Mouse (Mus musculus) neural tube, embryonic 13.5 days (tissue): ENCODE measurements around the gene Ccpg1os. TPM values are rescaled to one million over a fixed set of nuclear protein-coding genes. Genes with fewer than 3 reads are reported as not detected.
A peak's percentile ranks its signal among the peaks of the same experiment; 100 is the strongest.

Source experiments
- ATAC-seq: fragments of 200-750 bp; cut with Nextera tagmentation; 2 replicates; pipeline ENCODE4 v1.8.0; 2017; ENCODE audit warnings: low read depth, mild to moderate bottlenecking, moderate TSS enrichment, moderate library complexity
- H3K27ac ChIP-seq: fragments of 300-500 bp; sonication (generic); replicated peaks from 2 replicates; pipeline ENCODE4 v1.5.1; 2015; ENCODE audit warnings: moderate library complexity, mild to moderate bottlenecking, inconsistent platforms
- H3K27me3 ChIP-seq: fragments of 300-500 bp; sonication (generic); 2 replicates; pipeline ENCODE4 v1.6.1; 2015; ENCODE audit warnings: mild to moderate bottlenecking, inconsistent platforms
- H3K36me3 ChIP-seq: fragments of 300-500 bp; sonication (generic); 2 replicates; pipeline ENCODE4 v1.6.1; 2015; ENCODE audit warnings: mild to moderate bottlenecking, inconsistent platforms
- H3K4me1 ChIP-seq: fragments of 300-500 bp; sonication (generic); replicated peaks from 2 replicates; pipeline ENCODE4 v1.6.1; 2015; ENCODE audit warnings: inconsistent platforms
- H3K4me2 ChIP-seq: fragments of 300-500 bp; sonication (generic); 2 replicates; pipeline ENCODE4 v1.6.1; 2015; ENCODE audit warnings: inconsistent platforms, mild to moderate bottlenecking, moderate library complexity
- H3K4me3 ChIP-seq: fragments of 300-500 bp; sonication (generic); 2 replicates; pipeline ENCODE4 v1.5.1; 2015; ENCODE audit warnings: mild to moderate bottlenecking, inconsistent platforms
- H3K9ac ChIP-seq: fragments of 300-500 bp; sonication (generic); 2 replicates; pipeline ENCODE4 v1.6.1; 2015; ENCODE audit warnings: moderate library complexity, mild to moderate bottlenecking, inconsistent platforms
- H3K9me3 ChIP-seq: fragments of 300-500 bp; sonication (generic); 2 replicates; pipeline ENCODE4 v1.6.1; 2016; ENCODE audit warnings: inconsistent platforms
- WGBS: fragments of 180-500 bp; shearing (Covaris S2); methylation state at CpG from one replicate; pipeline ENCODE4 v1.1.7; 2015; 5-methylcytosine and 5-hydroxymethylcytosine counted together
- polyA plus RNA-seq: library from polyadenylated mRNA; unstranded; fragments of >200 nt; fragmentation: Nextera tagmentation; extraction: Ambion mirVana; gene quantifications from 2 replicates; pipeline ENCODE4 v1.2.1, GENCODE M21; 2015

Gene Ccpg1os
- 25.9 and 28.5 TPM in 2 replicates for polyA plus RNA-seq

DNA sequence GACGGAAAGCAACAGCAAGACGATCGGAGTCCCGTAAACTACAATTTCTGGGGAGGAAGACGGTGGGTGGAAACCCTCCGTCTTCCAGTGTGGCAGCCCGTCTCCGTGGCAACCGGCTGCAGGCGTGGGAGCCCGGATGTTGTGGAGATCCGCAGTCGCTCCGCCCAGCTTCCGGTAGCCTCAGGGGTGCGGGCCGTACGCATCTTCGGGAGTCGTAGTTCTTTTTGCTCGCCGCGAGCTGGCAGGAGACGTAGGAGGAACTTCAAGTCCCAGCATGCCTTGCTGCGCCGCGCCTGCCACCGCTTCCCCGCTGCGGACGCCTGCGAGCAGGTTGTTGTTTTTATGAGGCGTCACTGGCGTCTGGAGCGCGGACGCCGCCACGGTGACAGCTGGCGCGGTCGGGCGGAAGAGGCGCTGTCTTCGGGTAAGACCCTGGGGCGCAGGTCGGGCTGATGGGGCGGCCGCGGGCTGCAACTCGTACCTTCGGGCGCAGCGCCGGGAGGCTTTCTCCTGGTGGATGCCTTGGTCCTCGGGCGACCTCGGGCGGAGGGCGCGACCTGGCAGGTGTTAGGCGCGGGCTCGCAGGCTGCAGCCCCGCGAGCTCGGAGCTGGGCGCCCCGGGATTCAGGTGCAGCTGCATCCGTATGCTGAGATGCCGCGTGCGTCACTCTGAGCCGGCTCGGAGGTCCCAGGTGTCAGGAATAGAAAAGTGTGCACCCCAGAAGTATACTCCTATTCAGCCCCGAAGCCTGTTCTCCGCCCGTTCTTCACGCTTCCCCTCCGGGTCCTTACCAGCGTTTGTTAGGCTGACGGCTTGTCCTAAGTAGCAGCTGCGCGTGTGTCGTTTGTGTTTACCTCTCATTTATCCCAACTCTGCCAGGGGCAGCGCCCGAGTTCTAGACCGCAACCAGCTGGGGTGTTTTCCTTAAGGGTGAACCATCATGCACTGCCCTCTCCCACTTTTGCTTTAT, at the start of gene Ccpg1os, which contains the start of gene Ccpg1:
Gene Ccpg1os, minus strand, starts transcription at position 133 of the 971 bp plus-strand sequence.
Gene Ccpg1, plus strand, starts transcription at position 180 of the 971 bp plus-strand sequence.
- Histone ChIP-seq H3K9me3 (no peaks in the 10 kb centered on the region), H3K4me3 (peak within 1 kb of the TSS; percentile 80), H3K36me3 (no peaks in the 10 kb centered on the region), H3K4me1 (peaks cover 23% of the 10 kb centered on the region), H3K27ac (peak within 1 kb of the TSS; percentile 92), H3K4me2 (peak within 1 kb of the TSS; percentile 65), H3K27me3 (no peaks in the 10 kb centered on the region), H3K9ac (peak within 1 kb of the TSS; percentile 88)
- WGBS: under 1% methylated on average over 88 of the region's 88 CpGs
- ATAC-seq: peak; percentile 99

DNA sequence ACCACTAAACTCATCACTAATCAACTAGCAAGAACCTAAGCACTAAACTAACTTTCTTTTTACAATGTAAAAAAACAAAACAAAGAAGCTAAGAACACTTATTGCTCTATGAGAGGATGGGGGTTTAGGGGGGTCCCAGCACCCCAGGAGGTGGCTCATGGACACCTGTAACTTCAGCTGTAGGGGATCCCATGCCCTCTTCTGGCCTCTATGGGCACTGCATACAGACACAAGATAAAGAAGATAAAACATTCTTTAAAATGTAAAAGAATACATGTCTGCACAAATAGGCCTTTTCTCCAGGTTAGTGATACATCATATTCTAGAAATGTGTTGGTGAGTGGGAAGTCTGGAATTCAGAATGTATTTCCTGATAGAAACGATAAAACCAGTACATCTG, 48.2 kb upstream of the Ccpg1os start:
- Histone ChIP-seq H3K27me3 (no peaks in the 10 kb centered on the region), H3K4me1 (peaks cover 3% of the 10 kb centered on the region; the same call in 1 of the 2 replicates), H3K4me3 (no peak overlapping the region), H3K27ac (no peak overlapping the region), H3K36me3 (peaks cover 55% of the 10 kb centered on the region), H3K9ac (no peak overlapping the region), H3K9me3 (no peaks in the 10 kb centered on the region), H3K4me2 (no peak overlapping the region)
- ATAC-seq: no peak
- WGBS: 98% methylated on average over 1 of the region's 1 CpGs

DNA sequence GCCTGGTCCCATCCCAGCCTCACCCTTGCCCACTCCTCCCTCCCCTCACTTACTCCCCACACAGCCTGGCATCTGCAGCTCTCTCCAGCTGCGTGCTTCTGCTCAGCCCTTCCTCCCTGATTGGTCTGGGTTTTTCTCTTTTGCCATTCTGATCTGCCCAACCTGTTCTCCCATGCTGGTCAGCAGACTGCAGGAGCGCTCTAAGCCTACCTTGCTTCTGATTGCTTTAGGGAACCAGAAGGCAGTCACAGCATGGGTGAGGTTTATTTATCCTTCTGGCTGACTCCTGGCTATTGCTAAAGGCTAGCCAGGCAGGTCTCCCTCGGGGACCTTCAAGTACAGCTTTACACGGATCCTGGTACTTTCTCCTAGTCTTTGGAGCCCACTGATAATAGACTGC, 46.2 kb upstream of the Ccpg1os start:
- Histone ChIP-seq H3K27me3 (no peaks in the 10 kb centered on the region), H3K9ac (no peak overlapping the region), H3K4me3 (no peak overlapping the region), H3K4me1 (no peaks in the 10 kb centered on the region), H3K4me2 (no peak overlapping the region), H3K9me3 (no peaks in the 10 kb centered on the region), H3K27ac (no peak overlapping the region), H3K36me3 (peaks cover 55% of the 10 kb centered on the region)
- ATAC-seq: no peak
- 73% methylated on average over 4 of the region's 4 CpGs for WGBS

DNA sequence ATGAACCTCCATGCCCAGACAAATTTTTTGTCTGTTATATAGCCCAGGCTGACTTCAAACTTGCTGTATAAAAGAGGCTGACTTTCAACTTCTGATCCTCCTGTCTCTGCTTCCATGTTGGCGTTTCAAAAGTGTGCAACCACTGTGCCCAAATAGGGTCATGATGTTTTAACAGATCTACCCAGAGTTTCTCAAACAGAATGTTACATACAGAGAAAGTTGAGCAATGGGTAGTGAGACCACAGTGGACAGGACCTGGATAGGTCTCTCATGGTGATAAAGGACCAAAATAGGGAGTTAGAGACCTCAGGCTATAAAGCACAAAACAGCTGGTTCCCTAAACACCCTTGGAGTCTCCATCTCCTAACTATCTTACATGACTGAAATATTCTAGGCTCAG, 45.3 kb upstream of the Ccpg1os start:
- no peak overlapping the region for H3K9ac ChIP-seq
- no peak overlapping the region for H3K4me3 ChIP-seq
- WGBS: 98% methylated on average over 1 of the region's 1 CpGs
- H3K4me2 ChIP-seq: no peak overlapping the region
- H3K36me3 ChIP-seq: peaks cover 52% of the 10 kb centered on the region
- no peaks in the 10 kb centered on the region for H3K4me1 ChIP-seq
- ATAC-seq: no peak
- no peaks in the 10 kb centered on the region for H3K27me3 ChIP-seq
- H3K9me3 ChIP-seq: no peaks in the 10 kb centered on the region
- H3K27ac ChIP-seq: no peak overlapping the region

DNA sequence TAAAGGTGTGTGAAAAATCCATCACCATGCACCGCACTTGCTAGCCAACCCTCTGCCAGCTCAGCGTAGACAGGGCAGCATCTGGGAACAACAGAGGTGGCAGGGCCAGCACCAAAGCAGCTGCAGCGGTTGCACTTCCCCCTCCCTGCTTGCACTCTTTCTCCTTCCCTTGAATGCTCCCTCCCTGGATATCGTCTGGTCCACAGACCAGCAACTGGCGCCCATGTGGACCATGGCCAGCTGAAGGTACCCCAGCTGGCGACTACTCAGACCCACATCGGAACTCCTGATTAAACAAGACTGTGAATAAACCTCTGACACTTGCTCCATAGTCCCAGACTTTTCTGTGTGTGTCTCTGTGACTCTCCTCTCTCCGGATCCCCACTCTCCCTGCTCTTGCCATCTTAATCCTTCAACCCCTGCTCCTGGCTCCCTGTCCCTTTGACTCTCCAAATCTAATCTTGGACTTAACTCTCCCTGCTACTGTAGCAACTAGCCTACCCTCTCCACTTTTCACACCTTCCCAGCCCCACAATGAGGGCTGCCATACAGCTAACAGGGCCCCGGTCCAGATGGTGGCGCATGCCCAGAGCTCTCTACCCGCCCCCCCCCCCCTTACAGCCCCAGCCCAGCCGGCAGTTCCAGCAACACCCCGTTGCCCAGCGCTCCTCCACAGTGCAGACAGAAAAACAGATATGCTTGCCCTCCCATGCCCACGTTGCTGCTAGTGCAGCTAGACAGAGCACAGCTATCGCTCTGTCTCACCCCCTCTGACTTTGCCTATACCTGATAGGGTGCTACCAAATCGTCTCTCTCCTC, 40.8 kb upstream of the Ccpg1os start:
- H3K27ac ChIP-seq: no peak overlapping the region
- peak overlapping the region; percentile 0; the same call in 1 of the 2 replicates for H3K9ac ChIP-seq
- H3K9me3 ChIP-seq: no peaks in the 10 kb centered on the region
- 27% methylated on average over 17 of the region's 17 CpGs for WGBS
- H3K27me3 ChIP-seq: no peaks in the 10 kb centered on the region
- peak; percentile 76 for ATAC-seq
- H3K4me1 ChIP-seq: no peaks in the 10 kb centered on the region
- H3K4me3 ChIP-seq: no peak overlapping the region
- H3K4me2 ChIP-seq: peak overlapping the region; percentile 24
- H3K36me3 ChIP-seq: peaks cover 44% of the 10 kb centered on the region

DNA sequence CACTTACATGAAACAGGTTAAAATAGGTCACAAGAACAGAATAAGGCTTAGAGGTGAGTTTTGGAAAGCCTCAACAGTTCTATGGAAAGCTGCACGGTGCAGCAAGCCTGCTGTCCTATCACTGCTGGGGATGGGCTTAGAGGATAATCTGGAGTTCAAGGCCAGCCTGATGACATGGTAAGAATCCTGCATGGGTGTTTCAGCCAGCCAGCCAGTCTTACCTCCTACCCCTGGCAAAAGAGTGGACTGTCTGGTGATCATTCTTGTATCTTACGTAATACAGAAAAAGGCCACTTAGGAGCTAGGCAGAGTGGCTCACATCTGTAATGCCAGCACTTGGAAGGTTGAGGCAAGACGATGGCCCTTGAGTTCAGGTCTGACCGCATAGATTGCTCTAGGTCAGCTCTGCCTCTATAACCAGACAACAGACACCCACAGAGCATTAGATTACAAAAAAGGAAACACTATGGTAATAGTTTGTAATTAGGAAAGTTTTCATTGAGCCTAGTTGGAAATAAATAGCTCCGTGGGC, 35.5 kb upstream of the Ccpg1os start:
- no peak overlapping the region for H3K9ac ChIP-seq
- 89% methylated on average over 5 of the region's 5 CpGs for WGBS
- no peak overlapping the region for H3K4me3 ChIP-seq
- H3K27ac ChIP-seq: no peak overlapping the region
- peaks cover 73% of the 10 kb centered on the region for H3K36me3 ChIP-seq
- no peak overlapping the region for H3K4me2 ChIP-seq
- no peak for ATAC-seq
- no peaks in the 10 kb centered on the region for H3K4me1 ChIP-seq
- H3K9me3 ChIP-seq: no peaks in the 10 kb centered on the region
- H3K27me3 ChIP-seq: no peaks in the 10 kb centered on the region

DNA sequence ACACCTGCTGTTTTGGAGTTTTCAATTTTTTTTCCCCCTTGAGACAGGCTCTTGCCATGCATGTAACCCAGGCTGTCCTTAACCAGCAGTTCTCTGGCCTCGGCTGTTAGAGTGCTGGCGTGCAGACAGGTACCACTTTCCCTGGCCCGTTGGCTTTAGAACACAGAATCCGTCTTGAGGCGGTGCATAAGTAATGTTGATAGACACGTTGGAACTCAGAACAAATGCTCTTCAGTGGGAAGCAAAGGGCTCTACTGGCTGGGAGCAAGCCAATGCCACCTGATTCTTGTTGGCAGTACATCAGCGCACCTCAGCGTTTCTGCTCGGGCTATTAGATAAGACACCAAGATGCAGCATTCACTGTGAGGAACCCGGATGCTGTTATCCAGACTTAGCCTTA, 34.7 kb upstream of the Ccpg1os start:
- ATAC-seq: no peak
- no peaks in the 10 kb centered on the region for H3K27me3 ChIP-seq
- H3K4me3 ChIP-seq: no peak overlapping the region
- no peak overlapping the region for H3K4me2 ChIP-seq
- no peaks in the 10 kb centered on the region for H3K9me3 ChIP-seq
- 92% methylated on average over 10 of the region's 10 CpGs for WGBS
- H3K9ac ChIP-seq: no peak overlapping the region
- H3K27ac ChIP-seq: no peak overlapping the region
- peaks cover 81% of the 10 kb centered on the region for H3K36me3 ChIP-seq
- H3K4me1 ChIP-seq: no peaks in the 10 kb centered on the region

DNA sequence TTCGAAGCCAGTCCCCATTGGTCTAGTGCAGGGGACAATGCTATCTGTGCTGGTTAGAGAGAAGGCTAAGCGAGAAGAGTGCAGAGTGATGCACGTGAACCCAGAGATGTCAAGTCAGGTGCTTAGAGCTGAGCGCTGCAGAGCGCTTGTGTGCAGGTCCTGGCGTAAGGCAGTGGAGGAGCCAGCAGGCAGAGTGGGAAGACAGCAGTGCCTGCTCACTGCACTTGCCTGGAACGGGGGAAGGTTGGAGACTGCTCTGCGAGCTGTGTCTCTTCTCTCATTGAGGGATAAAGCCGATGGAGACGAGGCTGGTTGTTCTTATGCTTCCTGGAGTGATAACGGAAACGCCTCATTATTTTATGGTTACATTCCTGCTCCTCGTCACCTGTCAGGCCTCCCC, 29.5 kb upstream of the Ccpg1os start:
- Histone ChIP-seq H3K36me3 (peaks cover 96% of the 10 kb centered on the region), H3K4me1 (no peaks in the 10 kb centered on the region), H3K9ac (no peak overlapping the region), H3K27ac (no peak overlapping the region), H3K4me2 (no peak overlapping the region), H3K4me3 (no peak overlapping the region), H3K9me3 (no peaks in the 10 kb centered on the region), H3K27me3 (no peaks in the 10 kb centered on the region)
- no peak for ATAC-seq
- 93% methylated on average over 13 of the region's 13 CpGs for WGBS

DNA sequence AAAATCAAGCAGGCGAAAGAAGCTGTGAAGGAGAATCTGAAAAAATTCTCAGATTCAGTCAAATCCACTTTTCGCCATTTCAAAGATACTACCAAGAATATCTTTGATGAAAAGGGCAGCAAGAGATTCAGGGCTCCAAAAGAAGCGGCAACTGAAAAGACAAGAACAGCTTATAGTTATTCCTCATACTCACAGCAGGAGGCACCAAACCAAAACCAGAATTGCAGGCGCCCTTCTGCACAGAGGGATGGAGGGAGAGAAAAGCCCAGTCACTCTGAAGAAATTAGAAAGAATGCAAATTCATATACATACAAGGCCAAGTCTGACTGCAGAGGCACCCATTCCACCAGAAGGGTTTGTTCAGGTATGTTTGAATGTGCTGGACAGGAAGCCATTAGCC, 27.4 kb upstream of the Ccpg1os start:
- Histone ChIP-seq H3K9ac (no peak overlapping the region), H3K9me3 (no peaks in the 10 kb centered on the region), H3K4me3 (no peak overlapping the region), H3K27me3 (no peaks in the 10 kb centered on the region), H3K4me1 (no peaks in the 10 kb centered on the region), H3K36me3 (peaks cover 88% of the 10 kb centered on the region), H3K4me2 (no peak overlapping the region), H3K27ac (no peak overlapping the region)
- whole genome bisulfite sequencing: 94% methylated on average over 4 of the region's 4 CpGs
- ATAC-seq: no peak

DNA sequence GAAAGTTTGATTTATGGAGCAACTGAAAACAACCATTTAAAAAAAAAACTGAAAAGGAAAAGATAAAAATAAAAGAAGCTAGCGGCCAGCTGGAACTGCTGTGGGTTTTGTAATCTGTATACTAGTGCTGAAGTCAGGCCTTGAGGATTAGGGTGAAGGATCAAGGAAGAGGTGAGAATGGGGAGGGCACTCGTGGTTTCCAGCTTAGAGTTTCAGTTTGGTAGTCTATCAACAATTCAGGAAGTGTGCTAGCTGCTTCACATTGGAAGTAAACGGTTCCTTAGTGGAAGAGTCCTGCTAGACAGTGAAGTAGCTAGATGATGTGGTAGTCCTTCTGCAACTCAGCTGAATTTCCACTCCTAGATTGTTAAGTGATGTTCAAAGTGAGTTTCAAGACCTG, 23.2 kb upstream of the Ccpg1os start:
- H3K4me2 ChIP-seq: no peak overlapping the region
- ATAC-seq: no peak
- no peak overlapping the region for H3K4me3 ChIP-seq
- 75% methylated on average over 3 of the region's 3 CpGs for WGBS
- H3K9ac ChIP-seq: no peak overlapping the region
- no peak overlapping the region for H3K27ac ChIP-seq
- peaks cover 81% of the 10 kb centered on the region for H3K36me3 ChIP-seq
- H3K4me1 ChIP-seq: no peaks in the 10 kb centered on the region
- no peaks in the 10 kb centered on the region for H3K27me3 ChIP-seq
- H3K9me3 ChIP-seq: no peaks in the 10 kb centered on the region

DNA sequence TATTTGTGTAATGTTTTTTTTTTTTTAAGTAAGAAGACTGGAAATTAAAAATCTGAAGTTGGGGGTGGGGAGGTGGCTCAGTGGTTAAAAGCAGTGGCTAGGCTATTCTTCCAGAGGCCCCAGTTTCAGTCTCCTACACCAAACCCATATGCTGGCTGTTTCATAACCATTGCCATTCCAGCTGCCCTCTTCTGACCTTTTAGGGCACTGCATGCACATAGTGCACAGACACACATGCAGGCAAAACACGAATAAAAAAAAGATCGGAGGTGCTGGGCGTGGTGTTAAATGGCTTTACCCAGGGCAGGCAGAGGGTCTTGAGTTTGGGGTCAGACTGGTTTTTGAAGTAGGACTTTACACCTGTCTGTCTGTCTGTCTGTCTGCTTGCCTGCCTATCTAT, 21.0 kb upstream of the Ccpg1os start:
- ATAC-seq: no peak
- H3K9me3 ChIP-seq: no peaks in the 10 kb centered on the region
- no peaks in the 10 kb centered on the region for H3K27me3 ChIP-seq
- no peaks in the 10 kb centered on the region for H3K4me1 ChIP-seq
- peaks cover 72% of the 10 kb centered on the region for H3K36me3 ChIP-seq
- no peak overlapping the region for H3K9ac ChIP-seq
- H3K4me3 ChIP-seq: no peak overlapping the region
- H3K27ac ChIP-seq: no peak overlapping the region
- no peak overlapping the region for H3K4me2 ChIP-seq
- 94% methylated on average over 3 of the region's 3 CpGs for WGBS

DNA sequence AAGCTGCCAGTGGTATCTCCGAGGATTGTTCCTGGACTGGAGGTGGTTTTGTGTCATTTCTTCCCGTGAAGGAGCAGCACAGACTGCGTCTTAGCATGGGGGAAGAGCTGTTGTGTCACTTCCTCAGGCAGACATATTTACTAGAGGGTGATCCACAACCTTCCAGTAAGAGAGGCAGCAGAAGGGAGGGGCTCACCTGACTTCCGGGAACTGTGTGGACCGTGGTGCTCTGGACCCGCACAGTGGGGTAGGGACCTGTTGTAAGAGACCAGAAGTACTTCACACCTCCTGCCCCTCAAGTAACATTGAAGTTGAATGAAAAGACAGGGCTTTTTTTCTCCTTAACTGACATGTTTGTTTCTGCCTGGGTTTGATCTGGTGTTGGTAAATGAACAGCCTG, 19.9 kb upstream of the Ccpg1os start:
- Histone ChIP-seq H3K4me1 (no peaks in the 10 kb centered on the region), H3K4me2 (no peak overlapping the region), H3K9ac (no peak overlapping the region), H3K36me3 (peaks cover 71% of the 10 kb centered on the region), H3K4me3 (no peak overlapping the region), H3K27me3 (no peaks in the 10 kb centered on the region), H3K9me3 (no peaks in the 10 kb centered on the region), H3K27ac (no peak overlapping the region)
- WGBS: 81% methylated on average over 6 of the region's 6 CpGs
- no peak for ATAC-seq
